Mouse (Mus musculus) hindbrain, postnatal 0 days (tissue): ENCODE data around the gene Mrpl2. TPM values are rescaled to one million over a fixed set of nuclear protein-coding genes. Genes with fewer than 3 reads are reported as not detected.

Source experiments
- ATAC-seq: fragments of 200-750 bp; cut with Nextera tagmentation; 2 replicates; pipeline ENCODE4 v1.8.0; 2017; ENCODE audit warnings: mild to moderate bottlenecking, moderate TSS enrichment, moderate library complexity
- DNase-seq: peaks from one replicate; pipeline ENCODE4 v3.0.0-alpha.2; 2015; ENCODE audit warnings: low spot score
- H3K27ac ChIP-seq: fragments of 300-500 bp; sonication (generic); 2 replicates; pipeline ENCODE4 v1.5.1; 2014; ENCODE audit warnings: mild to moderate bottlenecking
- H3K27me3 ChIP-seq: fragments of 300-500 bp; sonication (generic); 2 replicates; pipeline ENCODE4 v1.6.1; 2014; ENCODE audit warnings: low read length, mixed read lengths; ENCODE audit not compliant: insufficient read depth
- H3K36me3 ChIP-seq: fragments of 300-500 bp; sonication (generic); 2 replicates; pipeline ENCODE4 v1.6.1; 2014; ENCODE audit warnings: low read length, mixed read lengths; ENCODE audit not compliant: insufficient read depth
- H3K4me1 ChIP-seq: fragments of 300-500 bp; sonication (generic); 2 replicates; pipeline ENCODE4 v1.6.1; 2014; ENCODE audit warnings: antibody characterized with exemption, low read length, mixed read lengths; ENCODE audit not compliant: insufficient read depth
- H3K4me2 ChIP-seq: fragments of 300-500 bp; sonication (generic); 2 replicates; pipeline ENCODE4 v1.6.1; 2014; ENCODE audit warnings: low read depth, mild to moderate bottlenecking, low read length, moderate library complexity, mixed read lengths
- H3K4me3 ChIP-seq: fragments of 300-500 bp; sonication (generic); 2 replicates; pipeline ENCODE4 v1.5.1; 2014; ENCODE audit warnings: low read length
- H3K9ac ChIP-seq: fragments of 300-500 bp; sonication (generic); replicated peaks from 2 replicates; pipeline ENCODE4 v1.6.1; 2014; ENCODE audit warnings: mild to moderate bottlenecking, low read length, moderate library complexity, mixed read lengths
- H3K9me3 ChIP-seq: fragments of 300-500 bp; sonication (generic); 2 replicates; pipeline ENCODE4 v1.6.1; 2016; ENCODE audit warnings: low read length, mixed read lengths
- CTCF ChIP-seq: IDR thresholded peaks from 2 replicates; pipeline ENCODE4 v1.5.1; 2016; ENCODE audit warnings: antibody characterized with exemption, control low read depth, low read depth
- WGBS: fragments of 180-500 bp; shearing (Covaris S2); extraction: QIAGEN DNeasy Blood & Tissue Kit; methylation state at CpG from one replicate; pipeline ENCODE4 v1.1.7; 2014; 5-methylcytosine and 5-hydroxymethylcytosine counted together
- polyA plus RNA-seq: library from polyadenylated mRNA; unstranded; fragments of >200 nt; fragmentation: Nextera tagmentation; extraction: Ambion mirVana; gene quantifications from 2 replicates; pipeline ENCODE4 v1.2.1, GENCODE M21; 2015
- total RNA-seq: library from RNA; depleted of rRNA; stranded (reverse); fragments of >200 nt; gene quantifications from 2 replicates; pipeline ENCODE4 v1.2.3, GENCODE M21; 2014

Gene Mrpl2
- total and polyA plus RNA-seq, 2 experiments from 2014 or later = 67.2 to 90.2 TPM

DNA sequence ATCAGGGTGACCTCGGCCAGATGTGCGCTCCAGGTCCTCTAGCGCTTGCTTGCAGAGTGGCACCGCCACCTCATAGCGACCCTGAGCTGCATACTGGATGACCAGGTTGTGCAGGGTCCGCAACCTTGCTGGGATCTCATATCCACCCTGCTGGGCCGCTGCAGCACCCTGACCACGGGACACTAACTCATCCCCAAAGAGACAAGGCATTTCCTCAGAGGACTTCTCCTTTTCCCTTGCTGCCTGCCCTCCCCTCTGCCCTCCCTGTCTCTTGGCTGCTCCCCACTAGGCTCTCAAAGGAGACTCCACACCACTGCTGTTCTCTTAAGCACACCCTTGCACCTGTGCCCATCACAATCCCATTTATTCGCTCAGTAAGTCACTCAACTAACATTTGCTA is 6.1 kb upstream of the Mrpl2 start:
- ATAC-seq (no peak), DNase-seq (no peak)
- no peak overlapping the region for H3K4me3 ChIP-seq
- no peak overlapping the region for H3K9ac ChIP-seq
- H3K4me1 ChIP-seq = 0 out of 2 replicates have a peak, but pooled peaks cover 4% of the 10 kb centered on the region
- no peak overlapping the region for H3K27ac ChIP-seq
- no peak overlapping the region for H3K4me2 ChIP-seq
- H3K9me3 ChIP-seq = no peaks in the 10 kb centered on the region
- H3K27me3 ChIP-seq = no peaks in the 10 kb centered on the region
- WGBS = 84% methylated on average over 9 of the region's 9 CpGs
- peaks cover 26% of the 10 kb centered on the region for H3K36me3 ChIP-seq
- no peak for TF ChIP-seq CTCF

DNA sequence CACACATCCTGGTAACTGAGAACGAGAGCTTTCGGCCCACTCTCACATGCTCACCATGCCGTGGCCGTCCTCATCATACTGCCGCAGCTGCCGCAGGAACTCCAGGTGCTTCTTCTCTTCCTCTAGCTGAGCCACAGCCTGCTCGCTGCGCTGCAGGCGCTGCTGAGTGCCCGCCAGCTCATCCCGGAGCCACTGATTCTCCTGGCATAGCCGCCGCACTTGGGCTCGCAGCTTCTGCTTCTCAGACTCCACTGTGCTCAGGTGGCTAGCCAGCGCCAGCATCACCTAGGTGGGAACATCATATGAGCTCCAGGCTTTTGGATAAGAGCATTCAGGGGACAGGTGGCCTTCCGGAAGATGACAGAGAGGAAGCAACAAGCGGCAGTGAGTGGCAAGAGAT is 4.0 kb upstream of the Mrpl2 start:
- ATAC-seq (no peak), DNase-seq (no peak)
- H3K9ac ChIP-seq = no peak overlapping the region
- H3K27ac ChIP-seq = no peak overlapping the region
- H3K36me3 ChIP-seq = peaks cover 26% of the 10 kb centered on the region
- no peaks in the 10 kb centered on the region for H3K27me3 ChIP-seq
- no peak overlapping the region for H3K4me3 ChIP-seq
- no peaks in the 10 kb centered on the region for H3K9me3 ChIP-seq
- H3K4me1 ChIP-seq = peaks cover 8% of the 10 kb centered on the region; the same call in 1 of the 2 replicates
- no peak overlapping the region for H3K4me2 ChIP-seq
- 95% methylated on average over 17 of the region's 17 CpGs for WGBS
- no peak for TF ChIP-seq CTCF

DNA sequence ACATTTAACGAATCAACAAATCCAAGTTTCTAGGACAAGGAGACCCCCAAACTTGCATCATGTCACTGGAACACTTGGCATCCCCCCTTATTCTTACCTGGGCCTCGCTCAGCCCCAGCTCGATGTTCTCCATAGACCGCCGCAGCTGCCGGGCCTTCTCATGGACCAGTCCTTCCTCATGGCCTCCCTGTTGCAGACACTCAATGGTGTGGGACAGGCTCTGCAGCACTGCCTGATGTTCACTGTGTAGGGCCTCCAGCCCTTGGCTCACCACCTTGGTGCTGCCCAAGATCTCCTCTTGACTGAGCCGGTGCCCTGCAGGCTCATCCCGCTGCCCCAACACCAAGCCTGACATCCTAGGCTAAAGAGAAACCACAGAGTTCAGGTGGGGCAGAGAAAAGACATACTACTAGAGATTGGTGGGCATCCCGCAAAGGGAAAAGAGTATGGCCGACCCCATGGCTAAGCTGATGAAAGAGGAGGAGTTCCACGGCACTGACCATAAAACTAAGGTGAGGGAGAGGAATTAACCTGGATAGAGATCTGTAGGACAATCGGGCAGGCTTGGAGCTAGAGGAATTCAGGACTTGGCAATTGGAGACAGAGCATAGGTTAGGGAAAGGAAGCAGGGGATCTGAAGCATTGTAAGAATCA is 1.8 kb upstream of the Mrpl2 start:
- Histone ChIP-seq H3K4me3 (peak overlapping the region; percentile 59), H3K4me2 (peak overlapping the region; percentile 94), H3K9ac (peak overlapping the region; percentile 77; the same call in 1 of the 2 replicates), H3K36me3 (peaks cover 19% of the 10 kb centered on the region), H3K9me3 (no peaks in the 10 kb centered on the region), H3K27ac (no peak overlapping the region), H3K27me3 (no peaks in the 10 kb centered on the region), H3K4me1 (peaks cover 8% of the 10 kb centered on the region; the same call in 1 of the 2 replicates)
- no peak for ATAC-seq
- no peak for TF ChIP-seq CTCF
- no peak for DNase-seq
- 89% methylated on average over 12 of the region's 12 CpGs for WGBS

DNA sequence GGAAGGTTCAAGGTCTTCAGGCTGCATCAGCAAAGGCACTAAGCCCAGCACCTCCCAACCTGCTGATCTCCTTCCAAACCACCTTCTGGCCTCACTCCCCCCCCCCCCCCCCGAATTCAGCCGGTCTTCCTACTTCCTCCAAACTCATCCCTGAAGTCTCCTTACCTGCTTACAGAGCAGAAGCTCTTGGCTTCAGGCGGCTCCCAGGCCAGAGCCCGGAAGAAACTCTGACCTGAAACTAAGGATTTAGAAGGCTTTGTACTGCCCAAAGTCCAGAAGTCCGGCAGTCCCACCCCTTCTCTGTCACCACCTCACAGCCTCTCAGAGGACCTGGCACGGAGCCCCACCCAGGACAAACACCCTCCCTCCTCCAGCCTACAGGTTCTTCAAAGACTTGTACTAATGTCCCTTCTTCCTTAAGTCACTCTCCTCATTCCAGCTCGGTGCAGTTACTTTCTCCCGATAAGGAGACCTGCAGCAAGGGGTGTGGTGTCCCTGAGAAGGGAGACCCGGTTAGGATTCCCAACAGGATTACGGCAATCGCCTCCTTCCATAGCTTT is 1.0 kb upstream of the Mrpl2 start:
- ATAC-seq (no peak), DNase-seq (no peak)
- Histone ChIP-seq H3K4me3 (peak overlapping the region; percentile 59), H3K27ac (peak overlapping the region; percentile 45; the same call in 1 of the 2 replicates), H3K27me3 (no peaks in the 10 kb centered on the region), H3K4me1 (peaks cover 8% of the 10 kb centered on the region; the same call in 1 of the 2 replicates), H3K36me3 (peaks cover 17% of the 10 kb centered on the region), H3K9me3 (no peaks in the 10 kb centered on the region), H3K4me2 (peak overlapping the region; percentile 94), H3K9ac (peak overlapping the region; percentile 77)
- TF ChIP-seq CTCF = no peak
- 6% methylated on average over 11 of the region's 11 CpGs for WGBS

DNA sequence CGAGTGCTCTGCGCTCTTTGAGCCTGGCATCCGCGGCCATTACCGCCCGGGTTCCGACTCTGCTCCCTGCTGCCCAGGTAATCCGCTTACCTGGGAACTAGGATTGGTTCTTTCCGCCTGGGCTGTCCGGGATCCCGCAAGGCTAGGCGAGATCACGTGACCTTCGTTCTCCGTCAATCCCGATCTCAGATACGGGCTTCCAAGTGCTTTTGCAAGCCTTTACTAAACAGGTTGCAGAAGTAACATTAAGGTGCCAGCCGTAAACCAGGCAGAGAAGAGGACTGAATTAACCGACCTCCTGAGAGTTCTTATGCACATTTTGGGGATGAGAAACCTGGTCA is 263 bp downstream of the Mrpl2 start:
- no peaks in the 10 kb centered on the region for H3K9me3 ChIP-seq
- WGBS = under 1% methylated on average over 19 of the region's 19 CpGs

DNA sequence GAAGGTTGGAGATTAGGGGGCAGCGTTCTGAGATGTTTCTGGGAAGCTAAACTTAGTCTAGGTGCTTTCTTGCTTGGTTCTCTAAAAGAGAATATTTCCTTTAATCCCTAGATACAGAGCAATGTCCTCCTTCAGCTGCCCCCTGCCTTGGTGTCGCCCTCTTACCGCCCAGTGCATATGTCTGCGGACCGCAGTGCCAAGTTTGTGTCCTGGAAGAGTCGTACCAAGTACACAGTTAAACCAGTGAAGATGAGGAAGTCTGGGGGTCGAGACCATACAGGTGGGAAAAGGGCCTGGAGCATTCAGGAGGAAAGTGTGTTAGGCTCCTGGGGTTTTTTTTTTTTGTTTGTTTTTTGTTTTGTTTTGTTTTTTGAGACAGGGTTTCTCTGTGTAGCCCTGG is 1.2 kb downstream of the Mrpl2 start:
- no peak for TF ChIP-seq CTCF
- Histone ChIP-seq H3K4me2 (0 out of 2 replicates have a peak overlapping the region, but pooled peaks have one; percentile 97), H3K27me3 (no peaks in the 10 kb centered on the region), H3K4me1 (peaks cover 23% of the 10 kb centered on the region), H3K9me3 (no peaks in the 10 kb centered on the region), H3K36me3 (0 out of 2 replicates have a peak, but pooled peaks cover 2% of the 10 kb centered on the region), H3K27ac (no peak overlapping the region), H3K9ac (no peak overlapping the region; the same call in 1 of the 2 replicates), H3K4me3 (no peak overlapping the region)
- WGBS = 97% methylated on average over 7 of the region's 7 CpGs
- ATAC-seq (no peak), DNase-seq (no peak)

More for the DNA sequence above, 263 bp downstream of the Mrpl2 start:
- no peak for DNase-seq
- Histone ChIP-seq H3K4me2 (peak overlapping the region; percentile 97), H3K4me1 (peaks cover 15% of the 10 kb centered on the region), H3K27me3 (no peaks in the 10 kb centered on the region), H3K36me3 (peaks cover 10% of the 10 kb centered on the region; the same call in 1 of the 2 replicates), H3K4me3 (peak overlapping the region; percentile 59), H3K9ac (peak overlapping the region; percentile 69), H3K27ac (peak overlapping the region; percentile 85)
- TF ChIP-seq CTCF = no peak
- no peak for ATAC-seq

DNA sequence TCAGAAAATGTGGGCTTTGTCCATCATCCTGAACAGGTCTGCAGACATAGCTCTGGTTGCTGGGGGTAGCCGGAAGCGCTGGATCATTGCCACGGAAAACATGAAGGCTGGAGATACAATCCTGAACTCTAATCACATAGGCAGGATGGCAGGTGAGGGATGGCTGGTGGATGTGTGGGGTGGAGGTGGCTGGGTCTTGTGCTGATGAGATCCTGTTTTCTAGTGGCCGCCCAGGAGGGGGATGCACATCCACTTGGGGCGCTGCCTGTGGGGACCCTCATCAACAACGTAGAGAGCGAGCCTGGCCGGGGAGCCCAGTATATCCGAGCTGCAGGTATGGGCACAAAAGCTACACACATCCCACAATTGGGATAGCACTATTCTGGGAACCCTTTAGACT is 2.4 kb downstream of the Mrpl2 start:
- WGBS = 90% methylated on average over 9 of the region's 9 CpGs
- Histone ChIP-seq H3K27ac (no peak overlapping the region), H3K9ac (no peak overlapping the region), H3K36me3 (peaks cover 3% of the 10 kb centered on the region; the same call in 1 of the 2 replicates), H3K4me2 (no peak overlapping the region), H3K4me3 (no peak overlapping the region), H3K9me3 (no peaks in the 10 kb centered on the region), H3K4me1 (peaks cover 23% of the 10 kb centered on the region), H3K27me3 (no peaks in the 10 kb centered on the region)
- no peak for ATAC-seq
- TF ChIP-seq CTCF = no peak
- no peak for DNase-seq
